Mouse (Mus musculus): ENCODE measurements at regions not wholly inside any gene's neighbourhood (a gene's known extent, or its start where the extent isn't known, plus 50 kb on each side); places are given as distances from the start of the nearest gene placed in this dataset.

- Histone ChIP-seq H3K27me3 (ENCODE audit: insufficient read depth, low read length) (no peaks in the 10 kb centered on the region), H3K36me3 (ENCODE audit: insufficient read depth, low read length) (no peaks in the 10 kb centered on the region), H3K9me3 (ENCODE audit: low read length) (no peaks in the 10 kb centered on the region), H3K9ac (replicated peaks; ENCODE audit: low read length, poor library complexity, severe bottlenecking) (no peak overlapping the region), H3K4me2 (ENCODE audit: low read depth, low read length, poor library complexity, severe bottlenecking) (no peak overlapping the region), H3K4me1 (ENCODE audit: insufficient read depth, low read length) (no peaks in the 10 kb centered on the region), H3K4me3 (ENCODE audit: low read depth, low read length) (no peak overlapping the region), H3K27ac (ENCODE audit: low read depth, low read length) (no peak overlapping the region)
- TF ChIP-seq CTCF (IDR thresholded peaks at IDR 0.05): no peak
- DNase-seq (ENCODE audit: low spot score): no peak
- no peak for ATAC-seq (ENCODE audit: low FRiP score)
- WGBS: 67% methylated on average over 4 of the region's 4 CpGs
Observed at GRCm38 (mm10) chr10:37861001-37861400, 722.3 kb upstream of the Marcks start.

- Histone ChIP-seq H3K4me3 (ENCODE audit: low read depth, low read length) (no peak overlapping the region), H3K27ac (ENCODE audit: low read depth, low read length) (no peak overlapping the region), H3K27me3 (ENCODE audit: insufficient read depth, low read length) (no peaks in the 10 kb centered on the region), H3K36me3 (ENCODE audit: insufficient read depth, low read length) (no peaks in the 10 kb centered on the region), H3K4me2 (ENCODE audit: low read depth, low read length, poor library complexity, severe bottlenecking) (no peak overlapping the region), H3K9me3 (ENCODE audit: low read length) (no peaks in the 10 kb centered on the region), H3K9ac (replicated peaks; ENCODE audit: low read length, poor library complexity, severe bottlenecking) (no peak overlapping the region), H3K4me1 (ENCODE audit: insufficient read depth, low read length) (no peaks in the 10 kb centered on the region)
- WGBS: 13% methylated on average over 1 of the region's 1 CpGs
- no peak for DNase-seq (ENCODE audit: low spot score)
- TF ChIP-seq CTCF (IDR thresholded peaks at IDR 0.05): no peak
- no peak for ATAC-seq (ENCODE audit: low FRiP score)
Observed at GRCm38 (mm10) chr10:37849291-37849846, 710.6 kb upstream of the Marcks start.

GRCm38 (mm10) chr10:37842820-37843219 is 704.1 kb upstream of the Marcks start:
- DNase-seq (ENCODE audit: low spot score): no peak
- Histone ChIP-seq H3K4me2 (ENCODE audit: low read depth, low read length, poor library complexity, severe bottlenecking) (no peak overlapping the region), H3K36me3 (ENCODE audit: insufficient read depth, low read length) (no peaks in the 10 kb centered on the region), H3K27me3 (ENCODE audit: insufficient read depth, low read length) (no peaks in the 10 kb centered on the region), H3K4me1 (ENCODE audit: insufficient read depth, low read length) (no peaks in the 10 kb centered on the region), H3K27ac (ENCODE audit: low read depth, low read length) (no peak overlapping the region), H3K9ac (replicated peaks; ENCODE audit: low read length, poor library complexity, severe bottlenecking) (no peak overlapping the region), H3K9me3 (ENCODE audit: low read length) (no peaks in the 10 kb centered on the region), H3K4me3 (ENCODE audit: low read depth, low read length) (no peak overlapping the region)
- ATAC-seq (ENCODE audit: low FRiP score): no peak
- no peak for TF ChIP-seq CTCF (IDR thresholded peaks at IDR 0.05)
- WGBS: 18% methylated on average over 5 of the region's 5 CpGs

- H3K9me3 ChIP-seq (ENCODE audit: low read length): no peaks in the 10 kb centered on the region
- WGBS: 47% methylated on average over 2 of the region's 2 CpGs
- no peak for TF ChIP-seq CTCF (IDR thresholded peaks at IDR 0.05)
- H3K27ac ChIP-seq (ENCODE audit: low read depth, low read length): no peak overlapping the region
- DNase-seq (ENCODE audit: low spot score): no peak
- H3K27me3 ChIP-seq (ENCODE audit: insufficient read depth, low read length): no peaks in the 10 kb centered on the region
- H3K4me1 ChIP-seq (ENCODE audit: insufficient read depth, low read length): no peaks in the 10 kb centered on the region
- no peaks in the 10 kb centered on the region for H3K36me3 ChIP-seq (ENCODE audit: insufficient read depth, low read length)
- H3K9ac ChIP-seq (replicated peaks; ENCODE audit: low read length, poor library complexity, severe bottlenecking): no peak overlapping the region
- H3K4me2 ChIP-seq (ENCODE audit: low read depth, low read length, poor library complexity, severe bottlenecking): no peak overlapping the region
- H3K4me3 ChIP-seq (ENCODE audit: low read depth, low read length): no peak overlapping the region
- ATAC-seq (ENCODE audit: low FRiP score): no peak
Observed at GRCm38 (mm10) chr10:37841842-37842241, 703.1 kb upstream of the Marcks start.

- H3K9me3 ChIP-seq (ENCODE audit: low read length): no peaks in the 10 kb centered on the region
- H3K27ac ChIP-seq (ENCODE audit: low read depth, low read length): no peak overlapping the region
- ATAC-seq (ENCODE audit: low FRiP score) (no peak), DNase-seq (ENCODE audit: low spot score) (no peak)
- no peak overlapping the region for H3K4me3 ChIP-seq (ENCODE audit: low read depth, low read length)
- no peak overlapping the region for H3K4me2 ChIP-seq (ENCODE audit: low read depth, low read length, poor library complexity, severe bottlenecking)
- H3K27me3 ChIP-seq (ENCODE audit: insufficient read depth, low read length): no peaks in the 10 kb centered on the region
- H3K36me3 ChIP-seq (ENCODE audit: insufficient read depth, low read length): no peaks in the 10 kb centered on the region
- H3K9ac ChIP-seq (replicated peaks; ENCODE audit: low read length, poor library complexity, severe bottlenecking): no peak overlapping the region
- H3K4me1 ChIP-seq (ENCODE audit: insufficient read depth, low read length): no peaks in the 10 kb centered on the region
- WGBS: 83% methylated on average over 2 of the region's 2 CpGs
- no peak for TF ChIP-seq CTCF (IDR thresholded peaks at IDR 0.05)
Observed at GRCm38 (mm10) chr10:37837721-37838120, 699.0 kb upstream of the Marcks start.

- Histone ChIP-seq H3K36me3 (ENCODE audit: insufficient read depth, low read length) (no peaks in the 10 kb centered on the region), H3K4me2 (ENCODE audit: low read depth, low read length, poor library complexity, severe bottlenecking) (no peak overlapping the region), H3K9ac (replicated peaks; ENCODE audit: low read length, poor library complexity, severe bottlenecking) (no peak overlapping the region), H3K27me3 (ENCODE audit: insufficient read depth, low read length) (no peaks in the 10 kb centered on the region), H3K4me3 (ENCODE audit: low read depth, low read length) (no peak overlapping the region), H3K27ac (ENCODE audit: low read depth, low read length) (no peak overlapping the region), H3K9me3 (ENCODE audit: low read length) (no peaks in the 10 kb centered on the region), H3K4me1 (ENCODE audit: insufficient read depth, low read length) (no peaks in the 10 kb centered on the region)
- DNase-seq (ENCODE audit: low spot score): no peak
- 50% methylated on average over 2 of the region's 2 CpGs for WGBS
- no peak for TF ChIP-seq CTCF (IDR thresholded peaks at IDR 0.05)
- ATAC-seq (ENCODE audit: low FRiP score): no peak
Observed at GRCm38 (mm10) chr10:37813026-37813425, 674.3 kb upstream of the Marcks start.

All from midbrain, postnatal 0 days (tissue).